Mouse (Mus musculus) lung, postnatal 0 days (tissue): ENCODE measurements around the gene Ntn1. TPM values are rescaled to one million over a fixed set of nuclear protein-coding genes. Genes with fewer than 3 reads are reported as not detected.

Experiments
- ATAC-seq: fragments of 200-750 bp; cut with Nextera tagmentation; 2 replicates; pipeline ENCODE4 v1.8.0; 2017; ENCODE audit warnings: moderate library complexity
- DNase-seq: peaks from one replicate; pipeline ENCODE4 v3.0.0-alpha.2; 2016; ENCODE audit warnings: low spot score
- H3K27ac ChIP-seq: fragments of 300-500 bp; sonication (generic); 2 replicates; pipeline ENCODE4 v1.5.1; 2014; ENCODE audit warnings: antibody characterized with exemption, mild to moderate bottlenecking, low read length, mixed read lengths
- H3K27me3 ChIP-seq: fragments of 300-500 bp; sonication (generic); replicated peaks from 2 replicates; pipeline ENCODE4 v1.6.1; 2014; ENCODE audit warnings: low read length, mixed read lengths; ENCODE audit not compliant: insufficient read depth
- H3K36me3 ChIP-seq: fragments of 300-500 bp; sonication (generic); 2 replicates; pipeline ENCODE4 v1.6.1; 2014; ENCODE audit warnings: low read length, mixed read lengths; ENCODE audit not compliant: insufficient read depth
- H3K4me1 ChIP-seq: fragments of 300-500 bp; sonication (generic); 2 replicates; pipeline ENCODE4 v1.6.1; 2014; ENCODE audit warnings: antibody characterized with exemption, low read depth, low read length, mixed read lengths; ENCODE audit not compliant: insufficient read depth
- H3K4me2 ChIP-seq: fragments of 300-500 bp; sonication (generic); replicated peaks from 2 replicates; pipeline ENCODE4 v1.6.1; 2014; ENCODE audit warnings: low read depth, mild to moderate bottlenecking, low read length, moderate library complexity, mixed read lengths
- H3K4me3 ChIP-seq: fragments of 300-500 bp; sonication (generic); 2 replicates; pipeline ENCODE4 v1.5.1; 2014; ENCODE audit warnings: low read depth, low read length
- H3K9ac ChIP-seq: fragments of 300-500 bp; sonication (generic); replicated peaks from 2 replicates; pipeline ENCODE4 v1.6.1; 2014; ENCODE audit warnings: low read depth, mild to moderate bottlenecking
- H3K9me3 ChIP-seq: fragments of 300-500 bp; sonication (generic); 2 replicates; pipeline ENCODE4 v1.6.1; 2016; ENCODE audit warnings: low read length, mixed read lengths
- CTCF ChIP-seq: IDR thresholded peaks from 2 replicates; pipeline ENCODE4 v1.5.1; 2016; ENCODE audit warnings: antibody characterized with exemption, mild to moderate bottlenecking
- EP300 ChIP-seq: IDR thresholded peaks from 2 replicates; pipeline ENCODE4 v1.6.1; 2016; ENCODE audit warnings: antibody characterized with exemption, mild to moderate bottlenecking, control low read depth
- WGBS: fragments of 180-500 bp; shearing (Covaris S2); extraction: QIAGEN DNeasy Blood & Tissue Kit; methylation state at CpG from one replicate; pipeline ENCODE4 v1.1.7; 2014; 5-methylcytosine and 5-hydroxymethylcytosine counted together
- polyA plus RNA-seq: library from polyadenylated mRNA; unstranded; fragments of >200 nt; fragmentation: Nextera tagmentation; extraction: Ambion mirVana; gene quantifications from 2 replicates; pipeline ENCODE4 v1.2.1, GENCODE M21; 2015

The Ntn1 gene
- polyA plus RNA-seq, 1 experiment from 2014 or later, result 7.2 TPM

DNA sequence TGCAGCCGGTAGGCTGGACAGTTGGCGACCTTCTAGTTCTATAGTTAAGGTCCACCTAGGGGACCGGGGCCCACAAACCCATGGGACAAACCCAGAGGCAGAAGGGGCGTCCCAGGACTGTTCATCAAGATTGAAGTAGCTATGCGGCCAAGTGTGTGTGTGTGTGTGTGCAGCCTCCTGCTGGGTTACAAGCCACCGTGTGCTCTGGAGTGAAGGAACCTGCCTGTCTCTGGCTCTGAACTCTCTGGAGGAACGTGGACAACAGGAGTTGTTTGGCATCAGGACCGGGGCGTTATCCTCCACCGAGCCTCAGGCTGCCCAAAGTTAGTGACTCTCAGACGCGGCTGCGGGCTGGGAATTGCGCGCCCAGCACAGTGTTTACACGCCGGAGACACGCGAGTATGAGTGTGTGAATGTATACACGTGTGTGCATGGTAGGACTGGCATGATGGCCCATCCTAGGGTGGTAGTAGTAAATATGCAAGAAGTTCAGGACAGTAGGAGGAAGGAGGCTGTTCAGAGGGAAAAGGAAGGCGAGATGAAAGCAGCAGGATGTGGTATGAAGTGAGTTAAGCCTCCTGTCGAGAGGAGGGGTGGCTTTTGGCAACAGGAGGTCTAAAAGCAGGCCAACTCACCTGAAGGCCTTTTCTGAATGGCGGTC, 31.9 kb upstream of the Ntn1 start:
- DNase-seq (no peak), ATAC-seq (peak; percentile 29)
- no peaks in the 10 kb centered on the region for H3K4me1 ChIP-seq
- H3K4me2 ChIP-seq, result peak overlapping the region; percentile 62
- TF ChIP-seq CTCF (no peak), EP300 (no peak)
- no peaks in the 10 kb centered on the region for H3K9me3 ChIP-seq
- H3K36me3 ChIP-seq, result no peaks in the 10 kb centered on the region
- H3K4me3 ChIP-seq, result peak overlapping the region; percentile 33
- no peak overlapping the region for H3K27ac ChIP-seq
- H3K27me3 ChIP-seq, result no peaks in the 10 kb centered on the region
- H3K9ac ChIP-seq, result no peak overlapping the region
- WGBS, result 23% methylated on average over 23 of the region's 23 CpGs

- Histone ChIP-seq H3K27me3 (no peaks in the 10 kb centered on the region), H3K9ac (no peak within 1 kb of the TSS), H3K4me3 (peak within 1 kb of the TSS; percentile 33), H3K4me2 (peak within 1 kb of the TSS; percentile 62), H3K9me3 (no peaks in the 10 kb centered on the region), H3K4me1 (no peaks in the 10 kb centered on the region), H3K27ac (no peak within 1 kb of the TSS), H3K36me3 (no peaks in the 10 kb centered on the region)
- peak; percentile 95 for ATAC-seq
- DNase-seq, result peak; percentile 84
- 5% methylated on average over 35 of the region's 35 CpGs for WGBS
- TF ChIP-seq CTCF (peak; percentile 76), EP300 (no peak)
These were observed 31.2 kb upstream of the Ntn1 start, which contains the start of gene Pik3r5 for GRCm38 (mm10) chr11:68431699-68432360. Gene Pik3r5 (plus strand): TSS chr11:68432121.

DNA sequence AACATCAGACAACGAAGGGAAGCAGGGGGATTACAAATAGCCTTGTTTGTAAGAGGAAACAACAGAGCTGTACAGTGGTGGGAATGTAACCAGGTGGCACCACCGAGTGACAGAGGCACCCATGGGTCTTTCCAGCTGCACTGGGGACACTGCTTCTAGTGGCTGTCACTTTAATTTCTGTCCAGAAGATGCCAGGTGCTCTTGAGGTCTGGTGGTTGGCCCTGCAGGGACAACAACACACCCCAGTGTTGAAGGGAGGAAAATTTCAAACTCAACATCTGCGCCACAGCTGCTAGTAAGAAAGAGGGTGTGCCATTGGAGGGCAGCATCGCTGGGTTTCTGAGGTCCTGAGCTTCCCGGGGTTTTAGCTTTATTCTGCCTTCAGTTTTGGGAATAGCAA, 30.0 kb upstream of the Ntn1 start:
- 50% methylated on average over 5 of the region's 5 CpGs for WGBS
- Histone ChIP-seq H3K27ac (no peak overlapping the region), H3K4me3 (no peak overlapping the region), H3K4me1 (no peaks in the 10 kb centered on the region), H3K9me3 (no peaks in the 10 kb centered on the region), H3K27me3 (no peaks in the 10 kb centered on the region), H3K9ac (no peak overlapping the region), H3K36me3 (no peaks in the 10 kb centered on the region), H3K4me2 (no peak overlapping the region)
- no peak for ATAC-seq
- peak; percentile 16 for DNase-seq
- TF ChIP-seq CTCF, result 0 out of 2 replicates have a peak, but pooled peaks have one; percentile 10
- no peak for TF ChIP-seq EP300

DNA sequence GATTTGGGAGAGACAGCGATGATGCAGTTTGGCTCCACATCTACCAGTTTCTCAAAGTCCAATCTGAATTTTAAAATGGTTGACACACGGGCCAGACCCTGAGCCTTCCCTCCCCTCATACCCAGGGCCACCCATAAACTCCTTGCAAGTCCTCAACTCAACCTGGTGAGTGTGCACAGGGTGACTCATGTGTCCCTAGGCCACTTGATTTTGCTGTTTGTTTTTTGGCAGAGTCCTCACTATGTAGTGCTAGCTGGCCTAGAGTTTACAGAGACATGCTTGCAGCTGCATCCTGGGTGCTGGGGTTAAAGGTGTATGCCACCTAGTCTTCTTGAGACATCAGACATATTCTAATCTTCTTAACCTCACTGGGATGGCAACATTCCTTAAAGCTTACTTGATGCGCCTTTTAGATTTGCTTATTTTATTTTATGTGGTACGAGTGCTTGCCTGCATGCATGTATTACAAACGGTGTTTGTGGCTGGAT, 26.5 kb upstream of the Ntn1 start:
- TF ChIP-seq EP300, result no peak
- TF ChIP-seq CTCF, result no peak
- no peak overlapping the region for H3K4me3 ChIP-seq
- WGBS, result 74% methylated on average over 5 of the region's 5 CpGs
- no peaks in the 10 kb centered on the region for H3K27me3 ChIP-seq
- H3K27ac ChIP-seq, result no peak overlapping the region
- DNase-seq (no peak), ATAC-seq (no peak)
- H3K36me3 ChIP-seq, result no peaks in the 10 kb centered on the region
- H3K9ac ChIP-seq, result no peak overlapping the region
- no peak overlapping the region for H3K4me2 ChIP-seq
- H3K4me1 ChIP-seq, result no peaks in the 10 kb centered on the region
- no peaks in the 10 kb centered on the region for H3K9me3 ChIP-seq

DNA sequence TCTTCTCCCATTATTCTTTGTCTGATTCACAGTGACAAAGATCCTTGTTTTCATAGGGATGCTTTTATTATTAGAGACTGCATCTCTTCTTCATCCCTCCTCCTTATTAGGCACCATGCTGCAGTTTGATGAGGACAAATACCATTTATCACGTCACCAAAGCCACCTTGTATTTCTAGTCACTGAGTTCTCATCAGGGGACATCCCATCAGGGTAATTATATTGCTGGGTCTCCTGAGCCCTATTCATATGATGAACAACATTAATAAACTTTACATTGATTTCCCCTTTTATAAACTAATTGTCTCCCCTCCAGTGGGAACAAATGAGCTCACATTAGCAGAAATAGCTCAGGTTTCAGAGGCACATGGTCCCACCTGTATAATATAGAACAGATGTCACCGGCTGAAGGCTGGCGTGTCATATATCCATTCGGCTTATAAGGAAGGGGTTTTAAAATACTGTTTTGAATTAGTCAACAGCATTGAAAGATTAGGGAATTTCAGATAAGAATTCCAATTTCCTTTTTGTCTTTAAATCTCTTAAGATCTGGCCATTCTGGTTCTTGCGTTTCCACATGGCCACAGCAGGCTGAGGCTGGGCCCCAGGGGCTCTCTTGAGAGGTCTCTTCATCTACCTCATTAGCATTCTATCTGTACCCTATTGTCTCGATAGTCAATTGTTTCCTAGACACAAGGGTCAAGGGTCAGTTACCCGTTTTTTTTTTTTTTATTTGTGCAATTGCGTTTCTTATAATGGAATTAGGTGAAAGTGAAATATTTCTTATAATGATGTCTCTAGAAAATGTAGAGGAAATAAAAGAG, 25.1 kb upstream of the Ntn1 start:
- no peak for ATAC-seq
- H3K9me3 ChIP-seq, result no peaks in the 10 kb centered on the region
- H3K4me3 ChIP-seq, result no peak overlapping the region
- no peaks in the 10 kb centered on the region for H3K27me3 ChIP-seq
- no peak for TF ChIP-seq EP300
- TF ChIP-seq CTCF, result no peak
- no peak for DNase-seq
- no peak overlapping the region for H3K4me2 ChIP-seq
- no peaks in the 10 kb centered on the region for H3K4me1 ChIP-seq
- H3K36me3 ChIP-seq, result no peaks in the 10 kb centered on the region
- no peak overlapping the region for H3K27ac ChIP-seq
- 68% methylated on average over 8 of the region's 8 CpGs for WGBS
- H3K9ac ChIP-seq, result no peak overlapping the region

GRCm38 (mm10) chr11:68417831-68418230, 17.2 kb upstream of the Ntn1 start:
- 36% methylated on average over 9 of the region's 9 CpGs for WGBS
- no peak for TF ChIP-seq EP300
- TF ChIP-seq CTCF, result peak; percentile 86
- 0 out of 2 replicates have a peak, but pooled peaks cover 3% of the 10 kb centered on the region for H3K9me3 ChIP-seq
- no peak overlapping the region for H3K4me2 ChIP-seq
- no peak overlapping the region for H3K9ac ChIP-seq
- H3K27ac ChIP-seq, result no peak overlapping the region
- H3K27me3 ChIP-seq, result no peaks in the 10 kb centered on the region
- H3K4me1 ChIP-seq, result no peaks in the 10 kb centered on the region
- peak; percentile 59 for DNase-seq
- ATAC-seq, result peak; percentile 32; the same call in 1 of the 2 replicates
- no peaks in the 10 kb centered on the region for H3K36me3 ChIP-seq
- no peak overlapping the region for H3K4me3 ChIP-seq
